Mouse (Mus musculus) thymus, postnatal 25 days (tissue): Measurements from ENCODE around the gene Vim.
A peak's percentile ranks its signal among the peaks of the same experiment; 100 is the strongest.

ENCODE experiments used
- DNase-seq: peaks from one replicate; pipeline ENCODE4 v3.0.0; 2022

The Vim gene

GRCm38 (mm10) chr2:13573408-13574065 is at the start of gene Vim:
TSS of gene Vim (plus strand) at chr2:13573927.
- DNase-seq: peak; percentile 89

GRCm38 (mm10) chr2:13526205-13526604 is 47.5 kb upstream of the Vim start:
- DNase-seq: no peak

GRCm38 (mm10) chr2:13527125-13527524 is 46.6 kb upstream of the Vim start:
- no peak for DNase-seq

GRCm38 (mm10) chr2:13527531-13527930 is 46.2 kb upstream of the Vim start:
- DNase-seq: no peak

GRCm38 (mm10) chr2:13529253-13529933 is 44.3 kb upstream of the Vim start:
- DNase-seq: no peak

- no peak for DNase-seq
These were observed 43.1 kb upstream of the Vim start for GRCm38 (mm10) chr2:13530639-13531038.

DNA sequence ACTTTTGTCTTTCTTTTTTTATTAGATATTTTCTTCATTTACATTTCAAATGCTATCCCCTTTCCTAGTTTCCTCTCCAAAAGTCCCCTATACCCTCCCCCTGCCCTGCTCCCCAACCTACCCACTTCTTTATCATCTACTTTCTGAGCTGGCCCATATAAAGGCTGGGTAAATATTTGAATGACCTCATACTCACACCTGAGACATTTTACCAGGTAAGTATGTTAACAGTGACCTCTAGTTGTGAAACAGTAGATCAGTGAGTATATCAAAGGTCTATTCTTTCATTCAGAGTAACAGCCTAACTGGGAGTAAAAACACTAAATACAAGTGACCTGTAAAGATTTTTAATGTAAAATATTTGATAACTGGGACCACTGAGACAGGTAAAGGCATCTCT is 37.0 kb upstream of the Vim start:
- no peak for DNase-seq

DNA sequence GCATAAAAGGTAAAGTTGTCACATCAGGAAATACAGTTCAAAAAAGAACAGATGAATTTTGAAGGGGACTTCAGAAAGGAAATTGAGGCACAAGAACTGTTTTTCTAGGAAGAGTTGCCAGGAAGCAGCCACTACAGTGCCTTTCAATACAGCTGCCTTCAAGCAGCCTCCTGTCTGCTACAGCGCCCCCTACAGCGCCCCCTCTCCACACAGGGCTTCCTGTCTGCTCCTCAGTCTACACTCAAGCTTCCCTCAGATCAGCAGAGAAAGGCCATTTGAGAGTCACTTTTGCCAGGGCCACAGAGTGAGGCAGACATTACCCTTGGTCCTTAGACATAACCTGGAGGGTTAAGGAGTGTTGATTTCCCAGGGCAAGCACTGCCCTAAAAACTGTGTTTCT is 36.0 kb upstream of the Vim start:
- peak; percentile 63 for DNase-seq

DNA sequence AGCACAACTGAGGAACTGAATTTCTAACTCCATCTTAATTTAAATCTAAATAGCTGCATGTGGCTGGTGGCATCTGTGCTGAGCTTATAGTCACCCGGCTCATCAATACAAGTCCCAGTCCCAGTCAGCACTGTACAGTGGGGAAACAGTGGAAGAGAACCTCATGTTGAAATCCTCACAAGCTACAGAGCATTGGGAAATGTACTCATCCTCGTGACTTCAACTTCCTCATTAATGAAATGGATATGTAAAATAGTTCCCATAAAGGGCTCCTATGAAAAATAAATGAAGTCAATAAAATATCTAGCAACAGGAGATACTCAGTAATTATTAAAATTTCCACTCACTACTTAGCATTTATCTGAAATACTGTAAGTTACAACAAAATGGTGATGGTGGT is 35.5 kb upstream of the Vim start:
- no peak for DNase-seq

GRCm38 (mm10) chr2:13538704-13539377 is 34.9 kb upstream of the Vim start:
- no peak for DNase-seq

GRCm38 (mm10) chr2:13539860-13540259 is 33.9 kb upstream of the Vim start:
- DNase-seq: no peak

- DNase-seq: no peak
These were observed 30.1 kb upstream of the Vim start for GRCm38 (mm10) chr2:13543519-13544124.

DNA sequence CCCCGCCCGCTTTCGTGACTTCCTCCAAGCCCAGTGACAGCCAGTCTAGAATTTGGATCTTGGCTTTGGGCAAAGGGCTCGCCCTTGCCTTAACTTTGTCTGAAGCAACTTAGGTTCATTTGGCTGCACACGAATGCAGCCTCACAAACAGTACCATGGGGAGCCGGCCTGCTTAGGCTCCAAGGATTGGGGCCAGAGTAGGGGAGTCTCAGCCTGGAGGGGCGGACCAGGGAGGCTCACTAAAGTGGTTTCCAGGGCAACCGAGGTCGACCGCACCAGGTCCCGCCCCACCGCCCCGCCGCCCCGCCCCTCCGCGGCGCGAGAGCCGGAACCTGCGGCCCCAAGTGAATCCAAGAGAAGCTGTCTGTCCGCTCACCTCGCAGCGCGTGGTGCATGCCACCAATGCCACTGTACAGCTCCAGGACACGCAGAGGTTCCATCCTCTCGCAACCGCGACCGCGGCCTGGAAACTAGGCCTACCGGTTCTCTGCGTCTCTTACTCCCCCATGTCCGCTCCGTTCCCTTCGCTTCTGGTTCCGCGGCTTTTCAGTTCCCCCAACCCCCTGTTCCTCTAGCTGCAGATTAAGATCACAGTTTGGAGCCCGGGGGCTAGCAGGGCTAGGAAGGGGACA is 29.4 kb upstream of the Vim start, which contains the start of gene Trdmt1:
Gene Trdmt1 (minus strand): TSS at position 476 of the 632 bp plus-strand sequence.
- peak; percentile 83 for DNase-seq

- DNase-seq: no peak
These were observed 25.0 kb upstream of the Vim start for GRCm38 (mm10) chr2:13548749-13549148.

DNA sequence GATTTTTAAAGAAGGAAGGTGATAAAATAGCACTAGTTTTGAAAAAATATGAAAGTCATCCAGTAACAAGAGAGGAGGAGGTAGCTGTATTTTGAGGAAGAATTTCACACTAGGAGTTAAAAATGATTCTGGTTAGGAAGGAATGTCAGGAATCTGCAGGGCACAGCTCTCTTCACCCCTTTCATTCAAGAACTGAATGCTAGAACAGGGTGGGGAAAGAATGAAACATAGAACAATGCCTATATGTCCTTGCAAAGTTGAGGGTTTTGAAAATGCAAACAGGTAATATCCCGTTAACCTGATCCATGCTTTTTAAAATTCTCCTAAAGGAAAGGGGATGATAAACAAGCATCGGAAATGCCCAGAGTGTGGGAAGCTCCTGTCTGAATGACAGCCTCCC is 19.8 kb upstream of the Vim start:
- no peak for DNase-seq

- no peak for DNase-seq
These were observed 17.5 kb upstream of the Vim start for GRCm38 (mm10) chr2:13556239-13556638.

DNA sequence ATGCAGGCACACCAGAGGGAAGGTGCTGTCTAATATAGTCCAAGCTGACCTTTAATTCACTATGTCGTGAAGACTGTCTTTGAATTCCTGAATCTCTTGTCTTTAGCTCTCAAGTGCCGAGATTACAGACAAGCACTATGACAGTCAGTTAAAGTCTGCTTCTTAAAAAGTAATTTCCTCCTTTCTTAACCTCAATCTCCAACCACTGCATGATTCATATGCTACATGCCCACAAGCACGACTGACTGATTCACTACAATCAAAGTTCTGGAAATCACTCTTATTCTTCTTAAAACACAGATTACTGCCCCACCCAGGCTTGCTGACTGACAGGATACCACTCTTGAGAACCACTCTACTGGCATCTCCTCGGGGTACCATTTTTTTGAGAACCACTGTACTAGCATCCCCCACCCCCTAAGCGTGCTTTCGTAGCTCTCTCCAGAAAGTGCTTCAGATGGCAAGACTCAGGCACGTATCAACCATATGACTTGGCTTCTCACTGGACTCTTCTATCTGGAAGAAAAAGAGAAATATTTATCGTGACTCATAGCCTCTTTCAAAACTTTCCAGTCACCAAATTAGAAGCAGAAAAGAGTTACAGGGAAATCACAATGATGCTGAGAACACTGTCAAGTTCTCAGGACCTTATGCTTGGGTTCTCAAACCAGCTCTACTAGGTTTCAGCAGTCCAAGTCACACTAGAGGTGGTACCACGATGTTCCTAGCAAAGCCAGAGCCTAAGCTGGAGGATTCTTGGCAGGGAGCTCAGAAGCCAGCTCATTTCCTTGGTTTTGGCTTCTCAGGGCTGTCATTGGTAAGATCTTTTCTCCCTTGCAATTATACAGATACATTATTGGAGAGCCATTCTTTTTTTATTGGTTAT is 16.3 kb upstream of the Vim start:
- no peak for DNase-seq

DNA sequence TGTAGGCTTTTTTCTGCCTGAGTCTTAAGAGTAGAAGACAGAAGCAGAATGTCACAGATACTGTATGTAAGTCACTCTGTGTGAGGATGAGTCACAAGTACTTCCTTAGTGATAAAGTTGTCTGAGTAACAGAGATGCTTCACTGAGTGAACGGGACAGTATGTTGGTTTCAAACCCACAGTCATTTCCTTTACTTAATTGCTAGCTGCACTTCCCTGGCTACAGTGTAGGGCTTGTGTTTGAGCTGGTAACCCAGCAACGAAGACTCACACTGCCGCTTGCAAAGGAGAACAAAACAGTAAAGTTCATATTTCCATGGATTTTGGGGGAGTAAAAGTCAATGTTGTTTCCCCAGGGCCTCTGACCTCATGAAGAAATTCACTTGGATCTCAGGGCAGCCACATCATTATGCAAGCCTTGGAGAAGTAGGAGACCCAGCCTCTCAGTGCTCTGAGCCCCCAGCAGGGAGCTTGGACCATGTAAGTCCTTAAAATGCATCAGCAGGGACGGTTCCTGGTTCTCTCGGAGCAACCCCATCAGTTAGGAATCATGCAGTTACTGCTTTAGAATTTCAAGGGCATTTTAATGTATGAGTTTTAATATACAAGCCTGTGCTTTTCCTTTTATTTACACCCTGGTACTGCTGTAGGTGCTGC is 15.0 kb upstream of the Vim start:
- no peak for DNase-seq

GRCm38 (mm10) chr2:13559303-13559702 is 14.4 kb upstream of the Vim start:
- DNase-seq: no peak

DNA sequence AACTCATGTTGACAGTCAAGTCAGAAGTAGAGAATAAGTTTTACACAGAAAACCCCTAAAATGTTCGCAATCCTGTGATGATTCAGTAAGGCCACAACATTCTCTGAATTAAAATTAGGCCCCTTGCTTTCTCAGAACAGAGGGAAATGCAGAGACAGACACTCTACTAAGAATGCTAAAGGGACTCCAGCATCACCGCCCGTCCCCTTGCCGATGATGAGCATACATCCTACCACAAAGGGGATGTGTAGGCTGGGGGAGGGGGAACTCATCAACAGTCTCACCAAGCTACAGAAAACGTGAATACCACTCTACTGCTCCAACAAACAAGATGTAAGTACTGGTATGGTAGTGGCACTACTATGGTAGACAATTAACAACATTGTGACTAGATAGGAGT is 14.0 kb upstream of the Vim start:
- no peak for DNase-seq

DNA sequence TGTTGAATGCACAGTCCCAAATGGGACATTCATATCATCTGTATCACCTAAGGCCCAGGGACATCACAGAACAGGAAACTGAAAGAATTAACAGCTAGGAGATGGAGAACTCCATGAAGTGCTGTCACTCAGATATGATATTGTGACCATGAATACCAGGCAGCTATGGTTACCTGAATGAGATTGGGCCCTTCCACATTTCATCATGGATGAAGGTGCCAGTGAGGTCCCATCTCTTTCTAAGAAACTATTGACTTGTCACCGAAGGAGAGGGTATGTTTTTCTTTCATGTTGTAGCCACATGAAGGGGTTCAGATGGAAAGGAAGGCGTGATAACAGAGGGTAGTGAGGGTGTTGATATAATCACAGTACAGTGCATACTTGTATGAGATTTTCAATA is 13.3 kb upstream of the Vim start:
- DNase-seq: no peak

DNA sequence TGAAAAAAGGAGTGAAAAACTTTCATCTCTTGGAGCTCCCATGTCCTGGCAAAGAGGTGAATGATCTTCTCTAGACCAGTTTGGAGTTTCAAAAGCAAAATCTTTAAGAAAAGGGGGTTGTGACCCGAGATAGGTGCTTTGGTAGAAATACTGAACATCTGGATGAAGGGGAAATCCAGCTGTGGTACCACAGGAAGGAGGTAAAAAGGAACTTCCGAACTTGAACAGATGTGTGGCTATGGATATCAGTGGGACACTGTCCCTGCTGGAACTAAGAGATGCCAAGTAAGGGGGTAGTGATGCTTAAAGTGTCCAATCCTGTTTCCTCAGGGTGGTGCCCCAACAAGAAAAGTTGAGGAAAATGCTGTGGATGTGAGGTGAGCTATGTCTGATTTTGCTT is 3.6 kb upstream of the Vim start:
- DNase-seq: no peak
